Mouse (Mus musculus) lung, postnatal 4 days (tissue): Measurements from ENCODE around the gene B3galt1.
A peak's percentile ranks its signal among the peaks of the same experiment; 100 is the strongest.

ENCODE experiments used
- DNase-seq, 2 experiments: peaks; one replicate each; pipeline ENCODE4 v3.0.0; 2021

Gene B3galt1

GRCm38 (mm10) chr2:67730771-67731170 is 165.1 kb downstream of the B3galt1 start:
- no peak for DNase-seq

- DNase-seq: no peak
These were observed 185.9 kb downstream of the B3galt1 start for GRCm38 (mm10) chr2:67751585-67751984.

GRCm38 (mm10) chr2:67756507-67756906 is 190.8 kb downstream of the B3galt1 start:
- no peak for DNase-seq

- DNase-seq: no peak
These were observed 221.9 kb downstream of the B3galt1 start for GRCm38 (mm10) chr2:67787536-67787935.

GRCm38 (mm10) chr2:67797561-67797960 is 231.9 kb downstream of the B3galt1 start:
- no peak for DNase-seq

- DNase-seq: no peak
These were observed 234.3 kb downstream of the B3galt1 start for GRCm38 (mm10) chr2:67799981-67800380.

GRCm38 (mm10) chr2:67816149-67816548 is 250.5 kb downstream of the B3galt1 start:
- DNase-seq: no peak

GRCm38 (mm10) chr2:67818014-67818413 is 252.3 kb downstream of the B3galt1 start:
- no peak for DNase-seq

GRCm38 (mm10) chr2:67822360-67822759 is 256.7 kb downstream of the B3galt1 start:
- DNase-seq: no peak

GRCm38 (mm10) chr2:67827697-67828096 is 262.0 kb downstream of the B3galt1 start:
- peak; percentile 10 to 26 for DNase-seq

GRCm38 (mm10) chr2:67829055-67829915 is 263.6 kb downstream of the B3galt1 start:
- no peak for DNase-seq

- DNase-seq: no peak
These were observed 282.1 kb downstream of the B3galt1 start for GRCm38 (mm10) chr2:67847806-67848205.

GRCm38 (mm10) chr2:67850725-67851124 is 285.1 kb downstream of the B3galt1 start:
- no peak for DNase-seq

GRCm38 (mm10) chr2:67858340-67858739 is 292.7 kb downstream of the B3galt1 start:
- DNase-seq: no peak

GRCm38 (mm10) chr2:67859004-67859403 is 293.3 kb downstream of the B3galt1 start:
- no peak for DNase-seq

- no peak for DNase-seq
These were observed 307.7 kb downstream of the B3galt1 start for GRCm38 (mm10) chr2:67873368-67873767.

- no peak for DNase-seq
These were observed 314.2 kb downstream of the B3galt1 start for GRCm38 (mm10) chr2:67879836-67880235.

- no peak for DNase-seq
These were observed 316.1 kb downstream of the B3galt1 start for GRCm38 (mm10) chr2:67881713-67882281.

- no peak for DNase-seq
These were observed 332.5 kb downstream of the B3galt1 start for GRCm38 (mm10) chr2:67897956-67898689.

- DNase-seq: no peak
These were observed 335.9 kb downstream of the B3galt1 start for GRCm38 (mm10) chr2:67901574-67901973.

- DNase-seq: no peak
These were observed 337.1 kb downstream of the B3galt1 start for GRCm38 (mm10) chr2:67902651-67903292.

- no peak for DNase-seq
These were observed 338.1 kb downstream of the B3galt1 start for GRCm38 (mm10) chr2:67903769-67904168.

GRCm38 (mm10) chr2:67931994-67932393 is 366.3 kb downstream of the B3galt1 start:
- DNase-seq: no peak
